Mouse (Mus musculus): ENCODE results near the gene Grm8. TPM values are rescaled to one million over a fixed set of nuclear protein-coding genes. Genes with fewer than 3 reads are reported as not detected.
"Not testable (repeated sequence)": the region's sequence is repeated elsewhere in the genome, so short reads cannot be mapped to it uniquely, and the experiment has no call there.

The Grm8 gene
- total and polyA plus RNA-seq, 3 experiments, result 0.42 to 0.52 TPM; not detected in 1

- no peaks in the 10 kb centered on the region for H3K4me1 ChIP-seq (ENCODE audit: control insufficient read depth in 1 of 2, insufficient read depth in 2 of 2, low read length in 2 of 2)
- no peak for DNase-seq (ENCODE audit: low read depth, low spot score)
These were observed 285.3 kb downstream of the Grm8 start for GRCm38 (mm10) chr6:27849644-27850043.

GRCm38 (mm10) chr6:27836159-27836558 lies 298.8 kb downstream of the Grm8 start:
- DNase-seq (ENCODE audit: low read depth, low spot score), result no peak
- Histone ChIP-seq H3K27ac (ENCODE audit: control insufficient read depth, low read depth, low read length) (no peak overlapping the region), H3K4me3 (ENCODE audit: control insufficient read depth in 1 of 2, insufficient read depth in 1 of 2, low read depth in 2 of 2, low read length in 2 of 2) (no peak overlapping the region), H3K27me3 (ENCODE audit: control insufficient read depth in 1 of 2, insufficient read depth in 2 of 2, low read length in 2 of 2) (no peaks in the 10 kb centered on the region; a peak in 2 of 4 replicates), H3K9me3 (replicated peaks; ENCODE audit: insufficient read depth, low read length) (no peaks in the 10 kb centered on the region), H3K9ac (ENCODE audit: control insufficient read depth, low read depth, low read length, poor library complexity, severe bottlenecking) (no peak overlapping the region), H3K79me2 (ENCODE audit: control insufficient read depth, insufficient read depth, low read length, poor library complexity) (no peaks in the 10 kb centered on the region), H3K4me1 (ENCODE audit: control insufficient read depth in 1 of 2, insufficient read depth in 2 of 2, low read length in 2 of 2) (no peaks in the 10 kb centered on the region), H3K36me3 (ENCODE audit: control insufficient read depth in 1 of 2, insufficient read depth in 2 of 2, low read length in 2 of 2) (no peaks in the 10 kb centered on the region)
- TF ChIP-seq ZKSCAN1 (IDR thresholded peaks at IDR 0.05; ENCODE audit: low read depth, low read length) (no peak), MAX (IDR thresholded peaks at IDR 0.05; ENCODE audit: low read length) (no peak), ZC3H11A (IDR thresholded peaks at IDR 0.05; ENCODE audit: low read depth, low read length) (no peak), KAT2A (conservative IDR thresholded peaks at IDR 0.05; ENCODE audit: low read depth, low read length) (no peak), POLR2AphosphoS2 (IDR thresholded peaks at IDR 0.05; ENCODE audit: low read length) (no peak), POLR2AphosphoS5 (IDR thresholded peaks at IDR 0.05; ENCODE audit: borderline replicate concordance, low read depth, low read length) (no peak), MAZ (IDR thresholded peaks at IDR 0.05; ENCODE audit: low read depth, low read length) (no peak)

More at GRCm38 (mm10) chr6:27849644-27850043, 285.3 kb downstream of the Grm8 start:
- no peaks in the 10 kb centered on the region for H3K36me3 ChIP-seq (ENCODE audit: control insufficient read depth in 1 of 2, insufficient read depth in 2 of 2, low read length in 2 of 2)
- H3K9ac ChIP-seq (ENCODE audit: control insufficient read depth, low read depth, low read length, poor library complexity, severe bottlenecking), result no peak overlapping the region
- H3K79me2 ChIP-seq (ENCODE audit: control insufficient read depth, insufficient read depth, low read length, poor library complexity), result no peaks in the 10 kb centered on the region
- H3K27me3 ChIP-seq (ENCODE audit: control insufficient read depth in 1 of 2, insufficient read depth in 2 of 2, low read length in 2 of 2), result peaks cover 2 to 3% of the 10 kb centered on the region in 2 experiments
- H3K4me3 ChIP-seq (ENCODE audit: control insufficient read depth in 1 of 2, insufficient read depth in 1 of 2, low read depth in 2 of 2, low read length in 2 of 2), result no peak overlapping the region
- H3K27ac ChIP-seq (ENCODE audit: control insufficient read depth, low read depth, low read length), result no peak overlapping the region
- no peaks in the 10 kb centered on the region for H3K9me3 ChIP-seq (replicated peaks; ENCODE audit: insufficient read depth, low read length)
- TF ChIP-seq NELFE (IDR thresholded peaks at IDR 0.05; ENCODE audit: low read depth, low read length), result no peak
- TF ChIP-seq KAT2A (conservative IDR thresholded peaks at IDR 0.05; ENCODE audit: low read depth, low read length), result no peak
- no peak for TF ChIP-seq POLR2AphosphoS2 (IDR thresholded peaks at IDR 0.05; ENCODE audit: low read length)
- no peak for TF ChIP-seq MXI1 (IDR thresholded peaks at IDR 0.05; ENCODE audit: low read depth, low read length)
- TF ChIP-seq GATA1 (IDR thresholded peaks at IDR 0.05; ENCODE audit: low read depth, low read length), result no peak
- TF ChIP-seq POLR2A (IDR thresholded peaks at IDR 0.05; ENCODE audit: control insufficient read depth in 1 of 2, insufficient read depth in 1 of 2, low read depth in 1 of 2, low read length in 2 of 2, poor library complexity in 1 of 2), result no peak
- TF ChIP-seq TBP (IDR thresholded peaks at IDR 0.05; ENCODE audit: low read depth, low read length), result no peak

- not testable (repeated sequence) for H3K4me3 ChIP-seq (ENCODE audit: control insufficient read depth in 1 of 2, insufficient read depth in 1 of 2, low read depth in 2 of 2, low read length in 2 of 2); H3K27me3 ChIP-seq (ENCODE audit: control insufficient read depth in 1 of 2, insufficient read depth in 2 of 2, low read length in 2 of 2); H3K4me1 ChIP-seq (ENCODE audit: control insufficient read depth in 1 of 2, insufficient read depth in 2 of 2, low read length in 2 of 2); H3K79me2 ChIP-seq (ENCODE audit: control insufficient read depth, insufficient read depth, low read length, poor library complexity); H3K9ac ChIP-seq (ENCODE audit: control insufficient read depth, low read depth, low read length, poor library complexity, severe bottlenecking); H3K9me3 ChIP-seq (replicated peaks; ENCODE audit: insufficient read depth, low read length); H3K27ac ChIP-seq (ENCODE audit: control insufficient read depth, low read depth, low read length); DNase-seq (ENCODE audit: low read depth, low spot score); H3K36me3 ChIP-seq (ENCODE audit: control insufficient read depth in 1 of 2, insufficient read depth in 2 of 2, low read length in 2 of 2)
These were observed 315.2 kb downstream of the Grm8 start for GRCm38 (mm10) chr6:27819735-27820134.

Measured in MEL (cell line).